Mouse (Mus musculus): ENCODE measurements around the gene Gpatch8.

Gpatch8 gene

GRCm38 (mm10) chr11:102556031-102556715 is at the start of gene Gpatch8:
Gene Gpatch8 (minus strand): TSS chr11:102556392.
- in situ Hi-C loops (cut with MboI, MseI), result no loop called here

GRCm38 (mm10) chr11:102604777-102605552 is 48.8 kb upstream of the Gpatch8 start:
- in situ Hi-C loops (cut with MboI, MseI), result loop anchor here in 1 of 2 experiments (10.0 kb wide), 1 partner anchor 650 kb away; no protein-coding TSS in a partner anchor

- in situ Hi-C loops (cut with MboI, MseI), result loop anchor here in 1 of 2 experiments (10.0 kb wide), 1 partner anchor 649 kb away; no protein-coding TSS in a partner anchor
These were observed 47.9 kb upstream of the Gpatch8 start, which contains the start of gene Fzd2 for GRCm38 (mm10) chr11:102604010-102604584. Gene Fzd2 (plus strand): TSS chr11:102604396.

- in situ Hi-C loops (cut with MboI, MseI), result loop anchor here in 1 of 2 experiments (10.0 kb wide), 1 partner anchor 649 kb away; no protein-coding TSS in a partner anchor
These were observed 47.3 kb upstream of the Gpatch8 start for GRCm38 (mm10) chr11:102603496-102603850.

- in situ Hi-C loops (cut with MboI, MseI), result loop anchor here in 1 of 2 experiments (10.0 kb wide), 1 partner anchor 648 kb away; no protein-coding TSS in a partner anchor
These were observed 46.8 kb upstream of the Gpatch8 start for GRCm38 (mm10) chr11:102602816-102603495.

- in situ Hi-C loops (cut with MboI, MseI), result loop anchor here in 1 of 2 experiments (10.0 kb wide), 1 partner anchor 645 kb away; no protein-coding TSS in a partner anchor
These were observed 43.7 kb upstream of the Gpatch8 start for GRCm38 (mm10) chr11:102599912-102600311.

- in situ Hi-C loops (cut with MboI, MseI), result no loop called here
These were observed 39.2 kb upstream of the Gpatch8 start for GRCm38 (mm10) chr11:102595341-102595820.

- in situ Hi-C loops (cut with MboI, MseI), result loop anchor here in 1 of 2 experiments (5.0 kb wide), 1 partner anchor 65 kb away; no protein-coding TSS in a partner anchor
These were observed 31.4 kb upstream of the Gpatch8 start for GRCm38 (mm10) chr11:102587554-102587953.

GRCm38 (mm10) chr11:102586445-102587130 is 30.4 kb upstream of the Gpatch8 start:
- in situ Hi-C loops (cut with MboI, MseI), result loop anchor here in 1 of 2 experiments (5.0 kb wide), 1 partner anchor 66 kb away; no protein-coding TSS in a partner anchor

GRCm38 (mm10) chr11:102582736-102583135 is 26.5 kb upstream of the Gpatch8 start:
- in situ Hi-C loops (cut with MboI, MseI), result loop anchor here in 1 of 2 experiments (5.0 kb wide), 1 partner anchor 95 kb away; no protein-coding TSS in a partner anchor

- in situ Hi-C loops (cut with MboI, MseI), result loop anchor here in 1 of 2 experiments (5.0 kb wide), 1 partner anchor 95 kb away; no protein-coding TSS in a partner anchor
These were observed 25.9 kb upstream of the Gpatch8 start for GRCm38 (mm10) chr11:102582016-102582610.

GRCm38 (mm10) chr11:102581281-102582015 is 25.3 kb upstream of the Gpatch8 start:
- in situ Hi-C loops (cut with MboI, MseI), result loop anchor here in 1 of 2 experiments (5.0 kb wide), 1 partner anchor 94 kb away; no protein-coding TSS in a partner anchor

GRCm38 (mm10) chr11:102580034-102580330 is 23.8 kb upstream of the Gpatch8 start:
- in situ Hi-C loops (cut with MboI, MseI), result loop anchor here in 1 of 2 experiments (5.0 kb wide), 1 partner anchor 93 kb away; no protein-coding TSS in a partner anchor

GRCm38 (mm10) chr11:102579165-102580033 is 23.2 kb upstream of the Gpatch8 start, which contains the start of gene Gm11627:
Gene Gm11627 (minus strand): TSS chr11:102579461.
- in situ Hi-C loops (cut with MboI, MseI), result loop anchor here (5.0 kb wide), 3 partner anchors 73 to 92 kb away; no protein-coding TSS in a partner anchor

- in situ Hi-C loops (cut with MboI, MseI), result loop anchor here in 1 of 2 experiments (5.0 kb wide), 2 partner anchors 74 to 81 kb away; no protein-coding TSS in a partner anchor
These were observed 22.3 kb upstream of the Gpatch8 start for GRCm38 (mm10) chr11:102578341-102579118.

- in situ Hi-C loops (cut with MboI, MseI), result loop anchor here in 1 of 2 experiments (5.0 kb wide), 2 partner anchors 76 to 79 kb away; no protein-coding TSS in a partner anchor
These were observed 20.0 kb upstream of the Gpatch8 start for GRCm38 (mm10) chr11:102576050-102576754.

Measured in T-helper 17 cell (primary cell).